Mouse (Mus musculus): Measurements from ENCODE around the gene Zfp511. TPM values are rescaled to one million over a fixed set of nuclear protein-coding genes. Genes with fewer than 3 reads are reported as not detected.

Gene Zfp511
- total RNA-seq, 1 experiment from 2014 or later: 11.9 TPM

DNA sequence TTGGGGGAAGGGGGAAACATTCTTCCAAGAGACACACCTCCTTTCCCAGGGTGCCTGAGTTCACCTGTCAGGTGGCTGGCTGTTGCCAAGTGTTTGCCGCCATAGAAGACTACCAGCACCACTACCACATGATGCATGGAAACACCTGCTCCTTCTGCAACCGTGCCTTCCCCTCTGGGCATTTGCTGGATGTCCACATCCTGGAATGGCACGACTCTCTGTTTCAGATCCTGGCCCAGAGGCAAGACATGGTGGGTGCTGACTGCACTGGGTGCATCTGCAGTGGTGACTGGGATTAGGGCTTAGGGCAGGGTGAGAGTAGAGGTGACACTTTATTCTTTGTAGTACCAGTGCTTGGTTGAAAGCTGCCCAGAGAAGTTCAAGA is 972 bp downstream of the Zfp511 start:
- ATAC-seq (replicated peaks in 1 of 2; ENCODE audit: insufficient read depth in 1 of 2, low FRiP score in 2 of 2, low TSS enrichment in 1 of 2, low read depth in 1 of 2, poor library complexity in 2 of 2, severe bottlenecking in 2 of 2): no peak

DNA sequence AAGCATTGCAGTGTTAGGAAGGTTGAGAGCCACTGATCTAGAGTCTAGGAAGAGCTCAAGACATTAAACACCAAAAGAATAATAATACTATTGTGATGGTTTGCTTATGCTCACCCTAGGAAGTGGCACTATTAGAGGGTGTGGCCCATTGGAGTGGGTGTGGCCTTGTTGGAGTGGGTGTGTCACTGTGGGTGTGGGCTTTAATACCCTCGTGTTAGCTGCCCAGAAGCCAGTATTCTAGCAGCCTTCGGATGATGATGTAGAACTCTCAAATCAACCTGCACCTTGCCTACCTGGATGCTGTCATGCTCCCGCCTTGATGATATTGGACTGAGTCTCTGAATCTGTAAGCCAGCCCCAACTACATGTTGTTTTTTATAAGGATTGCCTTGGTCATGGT is 6.5 kb downstream of the Zfp511 start:
- no peak for ATAC-seq (replicated peaks in 1 of 2; ENCODE audit: insufficient read depth in 1 of 2, low FRiP score in 2 of 2, low TSS enrichment in 1 of 2, low read depth in 1 of 2, poor library complexity in 2 of 2, severe bottlenecking in 2 of 2)

DNA sequence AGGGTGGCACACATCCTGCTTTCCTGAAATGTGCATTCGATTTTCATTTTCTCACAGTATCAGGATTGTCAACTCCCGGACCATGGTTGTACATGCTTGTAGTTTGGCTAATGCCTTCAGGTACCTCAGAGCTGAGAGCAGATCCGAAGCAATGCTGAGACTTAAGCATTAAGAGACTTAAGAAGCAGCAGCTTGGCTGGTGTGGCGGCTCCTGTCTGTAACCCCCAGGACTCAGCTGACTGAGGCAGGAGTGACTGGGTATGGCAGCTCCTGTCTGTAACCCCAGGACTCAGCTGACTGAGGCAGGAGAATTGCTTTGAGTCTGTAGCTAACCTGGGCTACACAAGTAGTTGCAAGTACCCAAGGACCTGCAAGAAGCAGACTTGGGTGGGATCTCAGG is 9.4 kb downstream of the Zfp511 start:
- ATAC-seq (replicated peaks in 1 of 2; ENCODE audit: insufficient read depth in 1 of 2, low FRiP score in 2 of 2, low TSS enrichment in 1 of 2, low read depth in 1 of 2, poor library complexity in 2 of 2, severe bottlenecking in 2 of 2): no peak

DNA sequence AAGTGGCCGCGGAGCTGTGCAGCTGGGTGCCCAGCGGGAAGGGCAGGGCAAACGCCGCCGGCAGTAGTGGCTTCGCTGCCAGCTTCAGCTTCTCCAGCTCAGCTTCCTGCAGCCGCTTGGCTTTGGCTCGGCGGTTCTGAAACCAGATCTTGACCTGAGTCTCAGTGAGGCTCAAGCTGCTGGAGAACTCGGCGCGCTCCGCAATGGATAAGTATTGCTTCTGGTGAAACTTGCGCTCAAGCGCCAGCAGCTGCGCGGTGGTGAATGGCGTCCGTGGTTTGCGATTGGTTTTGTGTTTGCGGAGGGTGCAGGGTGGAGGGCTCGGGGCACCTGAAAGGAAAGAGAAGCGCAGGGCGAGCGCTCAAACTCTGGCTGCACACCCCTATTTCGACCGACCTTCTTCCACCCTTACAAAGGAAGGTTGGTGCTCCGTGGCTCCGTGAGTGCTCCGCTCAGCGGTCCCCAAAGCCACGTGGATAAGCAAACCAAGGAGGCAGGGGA is 11.7 kb downstream of the Zfp511 start:
- ATAC-seq (replicated peaks in 1 of 2; ENCODE audit: insufficient read depth in 1 of 2, low FRiP score in 2 of 2, low TSS enrichment in 1 of 2, low read depth in 1 of 2, poor library complexity in 2 of 2, severe bottlenecking in 2 of 2): peak; percentile 11 to 17; a peak in 1 of 4 replicates

DNA sequence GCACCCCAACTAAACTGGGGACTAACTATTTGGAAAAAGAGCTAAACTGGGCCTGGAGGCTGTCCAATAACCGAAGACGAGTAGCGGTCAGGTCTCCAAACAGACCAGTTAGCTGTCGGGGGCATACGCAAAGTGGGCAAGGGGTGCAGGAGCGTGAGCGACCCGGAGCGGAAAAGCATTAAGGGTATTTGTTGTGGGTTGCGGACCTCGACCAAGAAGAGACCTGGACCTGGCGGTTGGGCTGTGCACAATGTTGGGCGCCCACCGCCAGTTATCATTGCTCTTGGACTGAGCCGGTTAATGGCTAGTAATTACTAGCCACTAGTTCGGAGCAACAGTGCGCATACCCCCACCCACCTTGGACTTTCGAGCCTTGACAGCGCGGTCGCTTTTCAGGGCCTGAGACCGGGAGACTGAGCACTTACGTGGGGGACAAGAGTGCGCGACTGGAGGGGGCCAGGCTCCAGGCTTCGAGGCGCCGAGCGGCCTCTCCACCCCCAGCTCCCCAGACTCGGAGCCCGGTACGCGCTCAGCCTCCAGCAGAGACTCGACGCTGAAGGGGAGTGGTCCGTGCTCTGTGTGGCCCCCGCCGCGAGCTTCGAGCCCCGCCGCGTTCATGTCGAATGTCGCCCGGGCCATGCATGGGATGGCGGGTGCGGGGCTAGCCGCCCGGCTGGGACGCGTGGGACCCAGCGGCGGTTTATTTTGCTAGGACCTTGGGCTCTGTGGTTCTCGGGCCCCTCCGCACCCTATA is 12.3 kb downstream of the Zfp511 start, which contains the start of gene Msx3:
Gene Msx3 (minus strand): TSS at position 729 of the 754 bp plus-strand sequence.
- peak in 1 of 2 experiments; percentile 10; a peak in 1 of 4 replicates for ATAC-seq (replicated peaks in 1 of 2; ENCODE audit: insufficient read depth in 1 of 2, low FRiP score in 2 of 2, low TSS enrichment in 1 of 2, low read depth in 1 of 2, poor library complexity in 2 of 2, severe bottlenecking in 2 of 2)

DNA sequence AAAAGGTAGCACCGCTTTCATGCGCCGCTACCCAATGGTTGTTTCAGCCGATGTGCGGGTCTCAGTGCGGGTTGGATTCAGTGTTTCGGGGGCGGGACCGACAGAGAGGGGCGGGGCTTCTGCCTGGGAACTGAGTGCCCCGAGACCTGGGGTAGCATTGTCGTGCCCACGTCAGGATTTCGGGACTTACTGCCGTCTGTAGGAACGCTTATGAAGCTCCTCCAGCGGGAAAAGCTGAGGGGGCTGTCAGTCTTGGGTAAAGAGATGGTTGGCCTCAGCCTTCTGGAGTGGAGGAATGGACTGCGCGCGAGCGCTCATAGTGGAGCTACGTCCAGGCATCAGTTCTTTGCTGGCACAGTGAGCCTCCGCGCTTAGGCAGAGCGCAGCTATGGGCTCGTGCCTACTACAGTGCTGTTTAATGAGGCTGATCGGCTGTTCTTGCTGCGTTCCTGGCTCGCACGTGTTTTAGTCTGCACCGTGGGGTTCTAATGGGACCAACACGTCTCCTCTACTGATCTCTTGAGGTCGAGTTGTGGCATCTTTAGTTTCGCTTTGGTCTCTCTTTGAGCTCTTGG is 13.0 kb downstream of the Zfp511 start:
- ATAC-seq (replicated peaks in 1 of 2; ENCODE audit: insufficient read depth in 1 of 2, low FRiP score in 2 of 2, low TSS enrichment in 1 of 2, low read depth in 1 of 2, poor library complexity in 2 of 2, severe bottlenecking in 2 of 2): peak; percentile 36 to 40; a peak in 2 of 4 replicates

DNA sequence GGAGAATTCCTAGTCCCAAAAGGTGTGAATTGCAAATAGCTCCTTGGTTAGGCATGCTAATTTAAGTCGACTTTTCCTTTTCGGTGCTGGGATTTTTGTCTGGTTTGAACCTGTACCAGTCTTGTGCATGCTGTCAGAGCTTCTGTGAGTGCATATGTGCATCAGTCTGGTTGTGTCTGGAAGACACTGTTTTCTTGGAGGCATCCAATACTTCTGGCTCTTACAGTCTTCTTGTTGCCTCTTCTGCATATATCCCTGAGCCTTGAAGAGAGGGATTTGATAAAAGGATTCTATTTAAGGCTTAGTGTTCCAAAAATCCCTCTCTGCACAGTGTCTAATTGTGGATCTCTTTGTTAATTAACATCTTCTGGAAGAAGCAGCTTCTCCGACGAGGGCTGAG is 17.9 kb downstream of the Zfp511 start:
- ATAC-seq (replicated peaks in 1 of 2; ENCODE audit: insufficient read depth in 1 of 2, low FRiP score in 2 of 2, low TSS enrichment in 1 of 2, low read depth in 1 of 2, poor library complexity in 2 of 2, severe bottlenecking in 2 of 2): no peak

DNA sequence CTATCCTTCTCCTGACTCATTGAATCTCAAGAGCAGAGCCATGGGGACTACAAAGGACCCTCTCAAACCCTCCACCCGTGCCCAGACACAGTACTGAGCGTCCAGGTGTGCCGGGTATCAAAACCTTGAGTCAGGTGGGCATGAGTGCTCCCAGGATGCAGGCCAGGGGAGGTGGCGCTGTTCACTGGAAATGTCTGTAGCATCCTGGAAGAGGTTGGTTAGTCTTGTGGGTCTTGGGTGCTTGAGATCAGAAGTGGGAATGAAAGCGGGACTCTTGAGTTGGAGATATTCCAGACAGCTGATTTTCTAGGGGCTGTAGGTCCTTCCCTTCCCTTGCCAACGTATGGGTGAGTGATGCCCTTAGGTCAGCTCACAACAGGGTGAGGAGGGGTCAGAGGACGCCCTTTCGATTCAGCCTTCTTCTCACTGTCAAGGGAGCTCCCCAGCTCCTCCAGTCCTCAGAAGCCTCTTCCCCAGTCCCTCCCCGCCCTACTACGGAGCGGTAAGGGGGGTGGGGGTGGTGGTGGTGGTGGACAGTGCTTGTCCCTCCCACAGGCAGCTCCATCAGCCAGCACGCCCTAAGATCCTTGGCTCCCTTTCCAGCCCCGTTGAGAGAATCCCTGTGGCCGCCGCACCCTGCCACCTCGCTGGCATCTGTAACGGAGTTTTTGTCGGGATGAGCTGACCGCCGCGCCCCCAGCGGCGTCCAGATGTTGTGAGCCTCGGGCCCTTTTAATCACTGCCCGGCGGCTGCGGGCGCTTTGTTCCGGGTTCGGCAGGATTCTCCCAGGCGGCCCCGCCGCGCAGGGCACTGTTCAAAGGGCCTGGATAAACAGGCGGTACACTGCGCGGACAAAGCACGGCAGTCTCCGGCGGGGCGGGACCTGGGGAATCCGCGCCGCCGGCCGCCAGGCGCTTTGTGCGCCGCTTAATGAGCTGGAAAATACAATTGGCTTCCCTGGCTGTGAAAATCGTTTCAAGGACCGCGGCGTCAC is 21.5 kb downstream of the Zfp511 start:
- ATAC-seq (replicated peaks in 1 of 2; ENCODE audit: insufficient read depth in 1 of 2, low FRiP score in 2 of 2, low TSS enrichment in 1 of 2, low read depth in 1 of 2, poor library complexity in 2 of 2, severe bottlenecking in 2 of 2): no peak

DNA sequence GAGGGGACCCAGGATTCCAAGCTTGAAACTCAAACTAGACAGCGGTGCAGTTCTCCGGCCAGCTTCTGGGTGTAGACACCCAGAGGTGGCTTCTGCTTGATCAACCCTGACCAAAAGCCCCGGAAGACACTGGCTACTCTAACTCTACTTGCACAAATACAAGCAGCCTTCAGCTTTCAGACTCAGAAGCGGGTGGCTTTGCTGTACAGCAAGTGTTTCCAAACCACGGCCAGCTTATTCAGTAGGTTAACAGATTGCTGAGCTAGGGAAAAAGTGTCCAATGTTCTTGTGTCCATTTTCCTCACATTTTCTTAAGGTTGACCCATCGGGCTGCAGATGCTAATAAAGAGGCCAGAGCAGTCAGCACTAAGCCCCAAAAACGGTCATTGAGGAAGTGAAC is 22.3 kb downstream of the Zfp511 start:
- no peak for ATAC-seq (replicated peaks in 1 of 2; ENCODE audit: insufficient read depth in 1 of 2, low FRiP score in 2 of 2, low TSS enrichment in 1 of 2, low read depth in 1 of 2, poor library complexity in 2 of 2, severe bottlenecking in 2 of 2)

DNA sequence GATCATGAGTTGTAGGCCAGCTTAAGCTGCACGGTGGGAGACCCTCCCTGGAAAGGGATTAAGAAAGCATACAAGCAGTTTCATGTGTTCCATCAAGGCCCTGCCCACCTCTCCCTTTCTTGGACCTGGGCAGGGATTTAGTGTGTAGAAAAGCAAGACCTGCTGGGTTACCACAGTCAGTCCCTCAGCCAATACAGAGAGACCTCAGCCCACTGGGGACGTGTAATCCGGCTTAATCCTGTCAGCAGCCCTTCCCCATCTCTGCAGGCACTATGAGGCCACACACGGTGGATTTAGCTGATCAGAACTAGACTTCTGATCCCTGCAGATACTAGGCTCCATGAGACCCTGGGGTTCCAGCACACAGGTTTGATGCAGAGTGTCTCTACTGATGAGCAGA is 23.4 kb downstream of the Zfp511 start:
- no peak for ATAC-seq (replicated peaks in 1 of 2; ENCODE audit: insufficient read depth in 1 of 2, low FRiP score in 2 of 2, low TSS enrichment in 1 of 2, low read depth in 1 of 2, poor library complexity in 2 of 2, severe bottlenecking in 2 of 2)

DNA sequence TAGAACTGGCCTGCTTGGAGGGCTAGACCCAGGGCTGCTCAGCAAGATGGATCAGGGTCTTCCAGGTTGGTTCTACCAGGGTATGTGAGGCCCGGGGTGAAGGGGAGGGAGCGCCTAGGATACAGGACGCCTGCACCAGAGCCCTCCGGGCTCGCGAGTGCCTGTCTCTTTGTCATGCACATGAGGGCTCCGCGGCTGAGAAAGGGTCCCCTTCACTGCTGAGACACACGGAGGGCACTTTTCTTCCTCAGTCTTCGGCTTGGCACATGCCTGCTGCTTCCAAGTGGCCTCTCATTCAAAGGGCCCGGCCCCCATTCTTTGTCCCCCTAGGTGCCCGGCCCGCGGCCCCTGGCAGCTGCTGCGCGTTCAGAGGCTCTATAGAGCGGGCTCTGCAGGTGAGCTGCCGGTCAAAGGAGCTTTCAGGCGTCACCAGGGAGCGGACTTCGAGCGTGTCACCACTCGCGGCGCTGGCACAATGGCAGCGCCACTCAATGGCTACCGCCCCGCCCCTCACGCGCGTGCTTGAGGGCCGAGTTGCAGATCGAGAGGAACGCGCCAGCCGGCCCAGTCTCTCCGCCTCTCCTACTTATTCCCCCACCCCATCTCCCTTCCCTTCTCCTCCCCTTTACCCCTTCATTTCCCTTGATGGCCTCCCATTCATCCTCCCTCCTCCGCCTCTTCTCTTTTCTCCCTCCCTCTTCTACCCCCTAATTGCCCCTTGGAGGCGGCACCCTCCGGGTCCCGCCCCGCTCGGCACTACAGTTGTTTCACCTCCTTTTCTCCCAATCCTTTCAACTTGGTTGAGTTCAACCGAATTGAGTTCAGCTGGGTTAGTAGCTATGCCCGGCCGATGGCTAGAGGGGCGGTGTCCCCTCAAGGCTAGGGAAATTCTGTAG is 25.0 kb downstream of the Zfp511 start:
- no peak; a peak in 1 of 4 replicates for ATAC-seq (replicated peaks in 1 of 2; ENCODE audit: insufficient read depth in 1 of 2, low FRiP score in 2 of 2, low TSS enrichment in 1 of 2, low read depth in 1 of 2, poor library complexity in 2 of 2, severe bottlenecking in 2 of 2)

DNA sequence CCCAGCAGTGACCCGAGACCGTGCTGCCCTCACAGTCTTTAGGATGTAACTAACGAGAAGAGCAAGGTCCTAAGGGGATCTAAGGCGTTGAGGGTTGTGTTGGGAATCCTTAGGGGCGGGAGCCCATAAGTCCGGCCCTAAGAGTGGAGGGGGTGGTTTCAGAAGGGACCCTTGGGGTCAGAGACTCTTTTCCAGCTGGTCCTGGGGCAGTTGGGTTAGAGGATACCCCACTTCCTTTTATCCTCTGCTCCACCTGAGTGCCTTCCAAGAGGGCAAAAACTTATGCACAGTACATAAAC is 25.6 kb downstream of the Zfp511 start:
- no peak for ATAC-seq (replicated peaks in 1 of 2; ENCODE audit: insufficient read depth in 1 of 2, low FRiP score in 2 of 2, low TSS enrichment in 1 of 2, low read depth in 1 of 2, poor library complexity in 2 of 2, severe bottlenecking in 2 of 2)

DNA sequence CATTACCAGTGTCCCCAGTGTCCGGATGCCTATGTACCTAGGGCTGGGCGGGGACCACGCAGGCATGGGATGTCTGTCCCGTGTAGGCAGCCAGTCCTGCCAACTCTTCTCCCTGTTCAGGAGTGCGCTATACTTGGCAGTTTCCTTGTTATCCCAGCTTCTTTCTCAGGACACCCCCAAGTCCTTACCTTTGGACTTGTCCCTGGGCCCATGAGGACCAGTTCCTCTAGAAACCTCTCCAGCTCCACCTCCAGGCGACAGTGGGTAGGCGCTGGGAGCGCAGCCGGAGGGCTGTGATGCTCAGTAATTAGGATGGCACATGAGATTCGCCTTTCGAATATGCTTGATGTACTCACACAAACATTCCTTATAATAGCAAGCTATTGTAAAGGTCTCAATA is 26.1 kb downstream of the Zfp511 start:
- ATAC-seq (replicated peaks in 1 of 2; ENCODE audit: insufficient read depth in 1 of 2, low FRiP score in 2 of 2, low TSS enrichment in 1 of 2, low read depth in 1 of 2, poor library complexity in 2 of 2, severe bottlenecking in 2 of 2): peak in 1 of 2 experiments; percentile 41; a peak in 1 of 4 replicates

DNA sequence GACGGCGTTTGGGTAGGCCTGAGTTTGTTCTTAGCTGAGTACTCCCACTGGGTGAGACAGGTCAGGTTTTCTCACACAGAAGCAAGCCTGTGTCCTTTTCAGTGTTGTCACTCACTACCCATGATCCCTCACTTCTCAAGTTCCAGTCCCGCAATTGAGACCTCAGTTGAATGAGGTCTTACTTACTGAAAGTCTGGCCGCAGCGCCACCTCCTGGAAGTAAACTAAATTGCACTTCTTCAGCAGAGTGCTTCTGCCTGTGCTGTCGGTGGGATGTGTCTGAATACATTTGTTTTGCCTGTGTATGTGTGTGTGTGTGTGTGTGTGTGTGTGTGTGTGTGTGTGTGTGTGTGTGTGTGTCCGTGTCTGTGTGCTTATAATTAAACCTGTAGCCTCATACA is 26.9 kb downstream of the Zfp511 start:
- peak; percentile 60 to 67; a peak in 2 of 4 replicates for ATAC-seq (replicated peaks in 1 of 2; ENCODE audit: insufficient read depth in 1 of 2, low FRiP score in 2 of 2, low TSS enrichment in 1 of 2, low read depth in 1 of 2, poor library complexity in 2 of 2, severe bottlenecking in 2 of 2)

DNA sequence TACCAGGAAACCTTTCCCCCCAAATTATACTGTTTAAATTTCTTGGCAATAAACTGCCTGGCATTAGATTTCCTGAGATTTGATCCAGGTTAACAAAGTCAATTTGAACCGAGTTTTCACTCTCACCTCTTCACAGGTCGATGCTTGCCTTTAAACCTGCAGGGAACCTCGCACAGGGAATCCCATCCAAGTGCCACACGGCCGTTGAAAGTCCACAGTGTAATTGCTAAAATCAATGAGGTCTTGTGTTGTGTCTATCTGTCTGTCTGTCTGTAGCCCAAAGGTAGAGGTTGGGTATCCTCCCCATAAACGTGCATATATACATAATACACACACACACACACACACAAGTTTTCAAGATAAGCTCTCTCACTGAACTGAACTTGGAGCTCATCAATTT is 31.2 kb downstream of the Zfp511 start:
- no peak for ATAC-seq (replicated peaks in 1 of 2; ENCODE audit: insufficient read depth in 1 of 2, low FRiP score in 2 of 2, low TSS enrichment in 1 of 2, low read depth in 1 of 2, poor library complexity in 2 of 2, severe bottlenecking in 2 of 2)

DNA sequence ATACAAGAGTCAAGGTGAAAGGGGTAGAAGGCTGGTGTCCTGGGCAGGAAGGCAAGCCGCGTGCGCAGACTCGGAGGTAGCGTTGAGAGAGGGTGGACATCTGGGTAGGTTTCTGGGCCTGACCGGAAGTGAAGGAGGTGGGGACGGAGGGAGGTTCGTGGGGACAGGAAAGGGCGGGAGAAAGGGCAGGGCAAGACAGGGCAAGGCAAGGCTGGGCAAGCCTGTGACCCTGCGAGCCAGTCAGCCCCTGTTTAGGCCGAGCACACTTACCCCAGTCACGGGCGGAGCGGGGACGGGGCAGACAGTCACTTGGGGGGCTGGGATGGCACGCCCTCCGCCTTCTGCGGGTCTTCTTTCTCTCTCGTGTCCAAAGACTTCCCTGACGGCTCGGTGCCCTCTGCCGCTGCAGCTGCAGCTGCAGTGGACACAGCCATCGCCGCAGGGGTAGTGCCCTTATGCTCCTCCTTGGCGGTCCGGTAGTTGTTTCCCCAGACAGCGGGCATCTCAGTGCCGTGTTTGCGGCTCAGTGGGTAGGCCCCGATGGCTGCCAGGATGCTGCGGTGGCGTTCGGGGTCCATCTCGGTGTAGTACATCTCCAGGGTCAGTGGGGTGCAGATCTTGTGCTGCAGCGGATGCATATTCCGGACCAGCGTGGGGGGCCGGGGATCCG is 34.0 kb downstream of the Zfp511 start:
- 0 out of 4 replicates have a peak, but pooled peaks of 1 of the 2 experiments have one; percentile 22 for ATAC-seq (replicated peaks in 1 of 2; ENCODE audit: insufficient read depth in 1 of 2, low FRiP score in 2 of 2, low TSS enrichment in 1 of 2, low read depth in 1 of 2, poor library complexity in 2 of 2, severe bottlenecking in 2 of 2)

All from hematopoietic stem cell, adult 5-6 weeks (primary cell).